Mouse (Mus musculus): ENCODE results near the gene Fat4.

Gene Fat4

DNA sequence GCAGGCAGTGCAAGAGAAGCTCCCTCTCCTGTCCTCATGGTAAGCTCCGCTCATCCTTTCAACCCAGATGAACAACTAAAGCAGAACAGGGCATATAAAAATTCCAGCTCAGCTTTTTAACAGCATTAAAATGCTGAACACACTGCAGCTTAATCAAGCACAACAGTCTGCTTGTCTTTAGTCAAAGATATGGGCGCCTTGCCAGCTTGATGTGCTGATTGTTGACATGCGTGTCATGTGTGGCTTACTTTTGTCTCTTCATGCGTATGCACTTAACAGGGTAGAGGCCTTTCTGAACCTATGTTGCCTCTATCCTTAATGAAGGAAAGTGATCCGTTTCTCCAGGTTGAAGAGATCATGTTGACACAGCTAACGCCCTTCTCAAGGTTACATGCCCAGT is 75.6 kb downstream of the Fat4 start:
- DNase-seq (ENCODE audit: low spot score in 2 of 2) = no peak

DNA sequence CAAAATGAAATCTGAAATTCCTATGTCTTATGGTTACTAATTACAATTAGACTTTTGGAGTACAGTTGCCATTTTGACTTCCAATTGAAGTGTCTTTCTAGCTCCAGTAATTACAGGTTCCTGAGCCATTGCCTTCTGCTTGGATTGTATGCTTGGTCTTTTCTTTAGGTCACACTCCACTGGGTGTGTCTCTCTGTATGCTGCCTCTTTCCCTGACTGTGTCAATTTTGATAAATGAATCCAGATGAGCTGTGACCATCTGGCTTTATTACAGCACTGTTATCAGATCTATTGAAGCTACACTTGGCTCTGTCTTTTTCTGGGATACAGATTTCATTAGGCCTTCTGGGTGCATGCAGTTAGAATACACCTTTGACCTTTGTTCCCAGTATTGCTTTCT is 80.7 kb downstream of the Fat4 start:
- DNase-seq (ENCODE audit: low spot score in 2 of 2) = no peak

DNA sequence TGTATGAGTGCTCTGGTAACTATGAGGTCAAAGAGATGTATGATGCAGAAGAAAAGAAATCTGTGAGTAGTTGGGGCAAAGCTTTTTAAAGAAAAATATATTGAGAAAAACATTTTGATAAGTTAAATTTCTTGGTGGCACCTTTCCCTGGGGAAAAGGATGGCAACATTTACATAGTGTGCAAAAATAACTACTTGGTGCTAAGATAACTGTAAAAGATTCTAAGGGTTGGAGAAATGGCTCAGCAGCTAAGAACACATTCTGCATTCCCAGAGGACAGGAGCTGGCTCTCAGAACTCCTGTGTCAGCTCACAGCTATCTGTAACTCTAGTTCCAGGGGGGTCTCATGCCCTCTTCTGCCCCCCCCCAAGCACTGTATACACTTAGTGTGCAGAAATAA is 99.6 kb downstream of the Fat4 start:
- no peak for DNase-seq (ENCODE audit: low spot score in 2 of 2)

DNA sequence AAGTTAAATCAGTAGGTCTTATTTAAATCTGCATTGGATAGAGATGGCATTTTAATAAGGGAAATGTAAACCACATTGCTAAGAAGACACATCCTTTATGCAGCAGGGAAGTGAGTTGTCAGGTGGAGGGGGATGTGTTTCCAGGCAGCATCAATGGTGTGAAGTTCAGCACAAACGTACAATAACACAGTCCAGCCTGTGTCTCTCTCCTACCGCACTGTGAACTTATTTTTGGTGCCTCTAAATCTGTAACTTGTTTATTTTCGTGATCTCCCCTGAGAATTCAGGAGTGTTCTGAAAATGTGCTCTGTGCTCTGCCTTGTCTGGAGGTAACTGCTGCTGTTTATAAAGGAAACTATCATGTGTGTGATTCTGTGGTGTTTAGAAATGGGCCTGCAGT is 102.4 kb downstream of the Fat4 start:
- DNase-seq (ENCODE audit: low spot score in 2 of 2) = no peak

DNA sequence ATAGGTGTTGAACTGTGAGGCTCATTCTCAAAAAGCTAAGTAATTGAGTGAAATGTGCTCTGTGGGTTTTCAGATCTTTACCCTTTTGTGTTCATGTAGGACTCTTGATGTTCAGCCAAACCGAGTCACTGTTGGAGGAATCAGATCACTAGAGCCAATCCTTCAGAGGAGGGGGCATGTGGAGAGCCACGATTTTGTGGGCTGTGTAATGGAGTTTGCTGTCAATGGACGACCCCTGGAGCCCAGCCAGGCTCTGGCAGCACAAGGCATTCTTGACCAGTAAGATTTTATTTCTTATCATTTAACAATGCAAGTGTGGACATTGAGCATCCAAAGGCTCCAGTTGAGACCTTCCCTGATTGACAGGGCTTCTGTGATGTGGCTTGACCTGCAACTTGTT is 113.3 kb downstream of the Fat4 start:
- no peak for DNase-seq (ENCODE audit: low spot score in 2 of 2)

DNA sequence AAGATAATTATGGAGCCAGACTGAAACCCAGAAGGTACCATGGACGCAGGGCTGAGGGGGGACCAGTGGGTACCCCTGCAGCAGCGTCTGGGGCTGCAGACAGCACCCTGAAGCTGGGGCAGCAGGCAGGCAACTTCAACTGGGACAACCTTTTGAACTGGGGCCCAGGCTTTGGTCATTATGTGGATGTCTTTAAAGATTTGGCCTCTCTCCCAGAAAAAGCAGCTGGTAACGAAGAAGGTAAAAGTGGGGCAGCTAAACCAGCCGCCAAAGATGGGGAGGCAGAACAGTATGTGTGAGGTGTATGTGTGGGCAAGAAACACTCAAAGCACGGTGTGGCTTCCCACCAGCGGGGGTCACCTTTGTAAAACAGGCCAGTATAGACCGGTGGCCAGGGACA is 123.8 kb downstream of the Fat4 start:
- DNase-seq (ENCODE audit: low spot score in 2 of 2) = no peak

DNA sequence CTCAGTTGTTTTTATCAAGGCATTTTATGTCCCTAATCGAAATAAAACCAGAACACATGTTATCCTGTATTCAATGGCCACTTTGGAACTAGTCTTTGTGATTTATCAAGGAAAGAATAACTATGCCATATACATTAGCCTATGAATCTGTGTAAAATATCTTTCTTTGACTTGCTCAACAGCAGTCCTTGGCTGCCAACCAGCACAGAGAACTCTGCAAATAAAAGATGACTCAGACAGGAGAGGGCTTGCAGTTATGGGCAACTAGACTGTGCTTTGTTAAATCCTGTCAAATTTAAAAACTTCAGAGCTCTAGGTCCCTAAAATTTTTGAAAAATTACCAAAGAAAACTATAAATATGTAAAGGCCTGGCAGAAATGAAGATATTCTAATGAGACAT is 130.9 kb downstream of the Fat4 start:
- no peak for DNase-seq (ENCODE audit: low spot score in 2 of 2)

DNA sequence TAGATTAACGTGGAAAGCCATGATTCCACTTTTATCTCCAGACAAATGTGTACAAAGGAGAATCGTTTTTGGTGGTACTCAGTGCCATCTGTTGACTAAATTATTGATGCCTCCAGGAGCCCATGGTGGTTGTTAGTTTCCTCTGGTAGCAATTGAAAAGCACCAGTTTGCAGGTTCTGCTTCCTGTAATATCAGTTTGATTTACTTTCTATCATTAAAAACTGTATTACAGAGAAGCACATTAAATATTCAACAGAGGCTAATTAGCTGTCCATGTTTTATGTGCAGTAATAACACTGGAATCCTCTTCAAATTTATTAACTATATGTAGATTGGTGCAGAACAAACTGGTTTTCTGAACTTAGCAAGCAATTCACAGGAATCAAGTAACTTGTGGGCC is 149.4 kb downstream of the Fat4 start:
- no peak for DNase-seq (ENCODE audit: low spot score in 2 of 2)

DNA sequence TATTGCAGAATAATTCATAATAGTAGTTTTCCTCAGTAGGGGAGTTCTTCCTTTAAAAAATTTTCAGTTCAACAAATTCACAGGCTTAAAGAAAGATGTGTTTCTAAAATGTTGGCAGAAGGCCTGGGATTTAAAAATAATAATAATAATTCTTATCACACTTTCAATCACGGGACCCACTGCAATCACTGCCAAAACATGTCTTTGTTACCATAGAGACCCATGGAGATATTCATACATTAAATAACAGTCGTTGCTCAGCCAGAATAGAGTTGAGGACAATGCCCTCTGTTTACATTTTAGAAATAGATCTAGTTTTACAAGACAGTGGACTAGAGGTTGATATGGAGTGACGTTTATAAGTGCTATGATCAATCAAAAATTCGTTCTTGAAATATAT is 159.7 kb downstream of the Fat4 start:
- no peak for DNase-seq (ENCODE audit: low spot score in 2 of 2)

DNA sequence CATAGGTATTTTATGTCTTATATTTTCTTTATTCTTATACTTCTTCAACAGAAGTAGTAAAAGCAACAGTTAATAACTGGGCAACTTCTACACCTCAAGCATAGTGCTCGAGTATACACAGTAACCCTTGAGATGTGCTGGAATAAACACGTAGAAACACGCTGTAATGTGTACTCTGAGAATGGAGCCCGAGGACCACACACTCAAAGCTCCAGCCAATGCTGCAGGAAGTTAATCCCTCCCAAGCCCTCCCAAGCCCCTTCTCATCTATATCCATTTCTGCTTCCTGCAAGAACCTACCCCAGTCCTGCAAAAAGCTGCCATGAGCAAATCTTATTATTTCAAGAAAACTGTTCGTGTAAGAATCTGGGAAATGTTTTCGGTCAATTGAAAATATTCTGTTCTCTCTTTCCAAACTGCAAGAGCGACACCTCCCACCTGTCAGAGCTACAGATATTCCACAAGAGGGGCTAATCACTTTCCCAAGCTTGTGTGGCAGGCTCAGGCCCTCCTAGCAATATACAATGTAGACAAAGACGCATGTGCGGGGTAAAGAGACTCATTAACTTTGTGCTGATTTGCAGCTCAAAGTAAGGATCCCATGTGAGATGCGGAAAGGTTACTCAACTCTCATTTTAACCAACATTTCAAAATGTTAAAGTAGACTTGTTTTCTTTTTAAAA is 161.0 kb downstream of the Fat4 start:
- no peak for DNase-seq (ENCODE audit: low spot score in 2 of 2)

DNA sequence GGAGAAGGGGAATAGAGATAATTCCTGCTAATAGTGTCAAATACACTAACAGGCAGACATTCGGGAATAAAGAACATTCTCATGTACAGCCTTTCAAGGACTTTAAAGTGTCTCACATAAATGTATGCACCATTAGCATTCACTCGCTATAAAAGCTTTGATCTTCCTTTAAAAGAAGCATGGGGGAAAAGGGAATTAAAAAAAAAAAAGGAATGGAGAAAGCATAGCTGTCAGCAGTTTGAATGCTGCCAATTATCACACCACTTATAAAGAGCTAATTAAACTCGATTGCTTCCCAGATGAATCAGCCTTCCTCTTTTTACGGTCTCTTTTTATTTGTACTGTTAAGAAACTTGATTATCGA is 161.5 kb downstream of the Fat4 start:
- no peak for DNase-seq (ENCODE audit: low spot score in 2 of 2)

DNA sequence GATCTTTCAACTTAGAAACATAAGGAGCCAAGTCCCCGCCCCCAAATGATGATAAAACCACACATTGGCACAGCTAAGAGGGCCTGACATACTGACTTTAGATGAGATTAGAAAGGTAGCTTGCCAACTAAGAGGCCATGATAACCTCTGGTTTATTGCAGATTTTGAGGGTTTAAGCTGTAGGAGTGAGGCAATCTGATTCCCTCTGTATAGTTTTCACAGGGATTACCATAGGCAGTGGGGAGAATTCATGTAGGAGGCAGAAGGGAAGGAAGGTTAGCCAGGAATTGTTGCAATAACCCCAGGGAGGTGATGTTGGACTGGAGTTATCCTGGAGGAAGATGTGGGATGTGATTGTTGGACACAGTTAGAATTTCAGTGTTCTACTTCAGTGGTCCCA is 163.4 kb downstream of the Fat4 start:
- no peak for DNase-seq (ENCODE audit: low spot score in 2 of 2)

DNA sequence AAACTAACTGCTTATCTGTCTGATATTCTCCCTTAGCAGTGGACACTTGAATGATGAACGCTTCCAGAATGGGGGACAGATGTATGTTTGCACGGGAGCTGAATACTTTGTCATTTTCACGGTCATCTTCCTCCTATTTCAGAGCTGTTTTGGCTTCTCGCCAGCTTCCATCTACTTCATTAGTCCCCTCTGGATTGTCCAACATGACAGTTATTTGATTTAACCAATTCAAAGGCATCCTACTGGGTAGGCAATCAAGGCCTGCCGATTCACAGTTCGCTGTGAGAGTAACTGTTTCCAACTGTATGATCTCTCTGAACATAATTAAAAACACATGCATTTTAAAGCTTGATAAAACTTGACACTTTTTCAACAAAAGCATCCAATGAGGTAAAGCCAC is 166.3 kb downstream of the Fat4 start:
- DNase-seq (ENCODE audit: low spot score in 2 of 2) = no peak

Data from urinary bladder, postnatal 36 days (tissue).